Mouse (Mus musculus) embryonic fibroblast, embryonic 13.5 days (primary cell): ENCODE measurements around the gene Fancc. TPM values are rescaled to one million over a fixed set of nuclear protein-coding genes. Genes with fewer than 3 reads are reported as not detected.

Experiments used
- H3K27ac ChIP-seq: 2 replicates; pipeline ENCODE4 v1.5.1; 2012; ENCODE audit warnings: low read length, control low read depth, inconsistent platforms; ENCODE audit not compliant: insufficient read depth
- H3K4me1 ChIP-seq: 2 replicates; pipeline ENCODE4 v1.6.1; 2011; ENCODE audit warnings: low read length; ENCODE audit not compliant: control insufficient read depth, insufficient read depth
- H3K4me3 ChIP-seq: 2 replicates; pipeline ENCODE4 v1.5.1; 2011; ENCODE audit warnings: mild to moderate bottlenecking, control low read depth, low read length; ENCODE audit not compliant: insufficient read depth
- CTCF ChIP-seq: IDR thresholded peaks from 2 replicates; pipeline ENCODE4 v1.5.1; 2011; ENCODE audit warnings: mild to moderate bottlenecking, control low read depth, low read length, moderate library complexity, borderline replicate concordance; ENCODE audit not compliant: insufficient read depth
- POLR2A ChIP-seq: IDR thresholded peaks from 2 replicates; pipeline ENCODE4 v1.6.1; 2011; ENCODE audit warnings: low read depth, mild to moderate bottlenecking, control low read depth, low read length, moderate library complexity
- polyA plus RNA-seq: library from polyadenylated mRNA; stranded (reverse); fragments of >200 nt; gene quantifications from 2 replicates; pipeline ENCODE4 v1.2.4, GENCODE M21; 2011; ENCODE audit warnings: low read depth; ENCODE audit not compliant: missing spikeins, insufficient read length

Fancc gene
- 8.8 and 9.3 TPM in 2 replicates for polyA plus RNA-seq

GRCm38 (mm10) chr13:63496646-63497582, at the start of gene Fancc:
Fancc (minus strand) TSS chr13:63497278.
- Histone ChIP-seq H3K4me1 (no peaks in the 10 kb centered on the region), H3K4me3 (no peak within 1 kb of the TSS), H3K27ac (no peak within 1 kb of the TSS)
- no peak for TF ChIP-seq CTCF
- no peak for TF ChIP-seq POLR2A

GRCm38 (mm10) chr13:63545291-63545690, 48.2 kb upstream of the Fancc start:
- Histone ChIP-seq H3K27ac (no peak overlapping the region), H3K4me3 (no peak overlapping the region), H3K4me1 (no peaks in the 10 kb centered on the region)
- TF ChIP-seq POLR2A (no peak), CTCF (no peak)

- H3K4me3 ChIP-seq, result no peak overlapping the region
- H3K4me1 ChIP-seq, result no peaks in the 10 kb centered on the region
- H3K27ac ChIP-seq, result no peak overlapping the region
- TF ChIP-seq CTCF, result no peak
- no peak for TF ChIP-seq POLR2A
These were observed 47.8 kb upstream of the Fancc start for GRCm38 (mm10) chr13:63544967-63545253.

DNA sequence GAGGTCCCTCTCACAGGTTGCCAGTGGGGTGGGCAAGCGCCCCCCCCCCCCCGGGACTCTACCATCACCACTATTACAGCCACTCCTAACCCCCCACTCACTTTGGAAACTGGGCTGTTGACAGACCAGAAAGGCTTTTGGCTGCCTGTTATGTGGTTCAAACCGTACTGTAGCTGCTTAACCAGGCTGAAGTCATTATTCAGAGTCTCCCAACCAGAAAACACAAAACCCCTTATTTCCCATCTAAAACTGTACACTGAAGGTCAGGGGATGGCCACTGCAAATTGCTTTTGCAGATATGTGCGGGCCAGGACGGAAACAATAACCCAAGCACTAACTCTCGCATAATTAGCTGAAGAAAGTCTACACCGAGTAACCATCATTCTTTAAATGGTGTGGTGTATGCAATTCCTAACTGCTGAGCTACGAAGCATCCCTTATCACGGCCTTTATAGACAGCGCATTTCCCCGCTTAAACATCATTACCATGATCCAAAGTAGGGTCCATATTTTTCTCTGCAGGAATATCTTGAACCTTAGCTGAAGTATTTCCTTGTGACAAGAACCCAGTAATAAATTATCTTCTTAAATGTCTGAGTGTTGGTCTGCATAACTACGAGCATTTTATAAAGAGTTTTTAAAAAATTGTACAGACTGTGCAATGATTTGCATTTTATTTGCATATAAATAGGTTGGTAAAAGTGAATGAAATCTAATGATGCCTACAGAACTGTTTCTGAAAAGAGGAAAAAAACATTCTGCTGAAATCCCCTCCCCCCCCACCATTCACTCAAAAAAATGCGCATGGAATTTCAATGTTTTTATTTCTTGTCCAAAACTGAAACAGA, 47.3 kb upstream of the Fancc start:
- H3K4me1 ChIP-seq, result no peaks in the 10 kb centered on the region
- TF ChIP-seq POLR2A, result no peak
- H3K4me3 ChIP-seq, result no peak overlapping the region
- H3K27ac ChIP-seq, result no peak overlapping the region

DNA sequence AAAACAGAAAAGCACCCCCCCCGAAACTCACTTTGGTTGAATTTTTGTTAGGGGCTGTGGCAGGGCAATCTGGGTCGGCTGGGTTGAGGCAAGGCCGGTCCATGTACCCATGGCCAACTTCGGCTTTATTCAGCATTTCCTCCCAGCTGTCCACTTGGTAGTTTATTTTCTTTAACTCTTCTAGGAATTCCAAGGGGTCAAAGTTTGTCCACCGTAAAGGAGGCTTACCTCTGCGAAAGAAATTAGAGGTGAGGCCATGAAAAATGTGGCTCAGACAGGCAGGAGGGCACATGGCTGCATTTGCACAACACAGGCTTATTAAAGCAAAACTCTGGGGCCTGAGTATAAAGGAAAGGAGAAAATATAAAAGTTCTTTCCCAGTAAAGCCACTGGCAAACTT, 46.4 kb upstream of the Fancc start:
- no peak for TF ChIP-seq POLR2A
- no peak for TF ChIP-seq CTCF
- Histone ChIP-seq H3K4me1 (no peaks in the 10 kb centered on the region), H3K4me3 (no peak overlapping the region), H3K27ac (no peak overlapping the region)

DNA sequence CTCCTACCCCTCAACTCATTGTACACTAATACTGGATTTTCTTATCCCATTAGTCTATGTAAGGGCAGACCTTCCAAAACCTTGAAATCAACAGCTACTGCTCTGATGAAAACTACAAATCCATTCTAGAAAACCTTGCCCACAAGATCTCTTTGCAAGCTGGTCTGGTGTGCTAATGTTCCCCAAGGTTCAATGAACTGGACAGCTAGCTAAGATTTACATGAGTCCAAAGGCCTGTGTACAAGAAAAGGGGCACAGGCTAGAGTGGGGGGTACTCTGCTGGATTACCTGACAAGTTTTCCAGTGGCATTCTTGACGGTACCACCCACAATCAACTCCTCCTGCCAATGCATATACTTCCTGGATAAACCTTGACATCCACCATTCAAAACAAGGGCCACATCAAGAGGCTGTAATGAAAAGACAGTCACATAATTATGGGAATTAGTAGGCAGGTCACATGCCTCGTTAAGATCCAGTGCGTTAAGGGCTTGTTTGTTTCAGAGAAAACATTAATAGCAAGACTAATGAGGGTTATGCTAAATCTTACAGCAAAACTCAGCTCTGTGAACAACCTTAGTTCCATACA, 45.8 kb upstream of the Fancc start:
- Histone ChIP-seq H3K27ac (no peak overlapping the region), H3K4me3 (no peak overlapping the region), H3K4me1 (no peaks in the 10 kb centered on the region)
- TF ChIP-seq POLR2A, result no peak
- TF ChIP-seq CTCF, result no peak

- Histone ChIP-seq H3K27ac (no peak overlapping the region), H3K4me1 (no peaks in the 10 kb centered on the region), H3K4me3 (no peak overlapping the region)
- no peak for TF ChIP-seq POLR2A
- TF ChIP-seq CTCF, result no peak
These were observed 44.4 kb upstream of the Fancc start for GRCm38 (mm10) chr13:63541510-63541909.

DNA sequence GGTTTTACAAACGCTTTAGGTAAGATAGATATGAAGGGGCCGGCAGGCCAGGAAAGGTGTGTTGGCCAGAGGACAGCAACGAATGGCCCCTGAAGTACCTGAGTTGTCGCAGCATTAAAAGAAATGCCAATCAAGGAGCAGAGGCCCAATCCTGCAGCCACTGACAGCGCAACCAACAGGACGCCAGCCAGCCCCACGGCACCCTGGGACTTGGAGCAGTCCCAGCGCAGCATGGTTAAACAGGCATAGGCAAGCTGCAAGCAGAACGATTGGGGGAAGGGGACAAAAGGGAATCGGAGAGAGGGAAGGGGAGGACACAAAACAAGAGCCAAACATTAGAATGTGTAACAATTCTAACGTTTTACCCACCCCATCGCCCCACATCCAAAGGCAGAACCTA, 43.5 kb upstream of the Fancc start:
- Histone ChIP-seq H3K27ac (no peak overlapping the region), H3K4me1 (no peaks in the 10 kb centered on the region), H3K4me3 (no peak overlapping the region)
- TF ChIP-seq POLR2A (no peak), CTCF (no peak)

DNA sequence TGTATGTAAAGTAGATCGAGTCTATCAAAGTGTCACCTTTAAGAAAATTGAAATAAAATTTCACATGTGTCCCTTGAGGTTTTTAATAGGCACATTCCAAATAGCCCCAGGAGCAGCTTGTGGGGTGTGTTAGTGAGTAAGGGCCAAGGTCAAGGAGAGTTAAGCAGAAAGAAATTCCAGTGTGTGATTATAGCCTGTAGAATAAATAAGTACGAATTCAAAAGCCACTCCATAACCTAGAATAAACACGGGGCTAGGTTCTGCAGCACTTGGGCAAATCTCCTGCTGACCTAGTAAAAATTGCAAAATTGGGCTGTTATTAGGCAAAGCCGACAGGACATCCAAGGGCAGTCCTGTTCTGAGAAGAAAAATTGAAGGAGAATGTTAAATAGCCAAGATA, 37.9 kb upstream of the Fancc start:
- Histone ChIP-seq H3K27ac (no peak overlapping the region), H3K4me3 (no peak overlapping the region), H3K4me1 (no peaks in the 10 kb centered on the region)
- TF ChIP-seq POLR2A (no peak), CTCF (no peak)

DNA sequence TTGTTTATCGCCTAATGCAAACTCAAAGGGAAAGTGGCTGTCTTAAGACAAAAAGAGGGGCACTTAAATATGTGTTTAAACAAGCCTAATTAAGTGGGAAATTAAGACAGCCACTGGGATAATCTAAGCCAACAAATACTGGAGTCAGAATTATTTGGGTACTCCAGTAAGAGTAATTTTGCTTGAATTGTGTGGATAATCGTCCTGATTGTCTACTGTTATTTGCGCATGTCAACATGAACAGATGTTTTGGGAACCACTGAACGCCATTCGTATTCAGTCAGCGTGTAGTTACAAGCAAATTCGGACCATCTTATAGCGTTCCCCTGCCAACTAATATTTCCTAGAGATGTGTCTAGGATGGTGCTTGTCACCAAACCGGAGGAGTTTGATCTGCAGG, 33.8 kb upstream of the Fancc start:
- peaks cover 13% of the 10 kb centered on the region; the same call in 1 of the 2 replicates for H3K4me1 ChIP-seq
- H3K27ac ChIP-seq, result no peak overlapping the region
- TF ChIP-seq POLR2A (no peak), CTCF (no peak)
- H3K4me3 ChIP-seq, result no peak overlapping the region
